Mouse (Mus musculus) ZHBTc4 (cell line): ENCODE results near the gene Mrpl28.
"Not testable (repeated sequence)": the region's sequence is repeated elsewhere in the genome, so short reads cannot be mapped to it uniquely, and the experiment has no call there.

Source experiments
- DNase-seq: peaks from one replicate; pipeline ENCODE4 v3.0.0-alpha.2; 2011; ENCODE audit warnings: low read depth, low spot score

Mrpl28 gene

DNA sequence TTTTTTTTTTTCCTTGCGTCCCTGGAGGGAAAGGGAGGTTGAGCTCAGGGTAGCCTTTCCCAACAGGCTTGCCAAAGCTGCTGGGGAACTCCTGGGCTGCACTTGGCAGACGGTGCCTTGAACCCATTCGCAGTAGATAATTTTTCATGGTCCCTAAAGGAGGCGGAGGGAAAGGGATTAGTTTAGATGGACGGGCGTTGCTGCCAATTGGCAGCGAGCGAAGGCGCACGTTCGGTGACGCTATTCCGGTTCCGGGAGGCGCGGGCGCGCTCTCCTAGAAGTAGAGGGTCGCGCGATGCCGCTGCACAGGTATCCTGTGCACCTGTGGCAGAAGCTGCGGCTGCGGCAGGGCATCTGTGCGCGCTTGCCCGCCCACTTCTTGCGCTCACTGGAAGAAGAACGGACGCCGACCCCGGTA is at the start of gene Mrpl28:
Gene Mrpl28, plus strand, starts transcription at position 234 of the 418 bp plus-strand sequence.
- DNase-seq, result peak; percentile 99

DNA sequence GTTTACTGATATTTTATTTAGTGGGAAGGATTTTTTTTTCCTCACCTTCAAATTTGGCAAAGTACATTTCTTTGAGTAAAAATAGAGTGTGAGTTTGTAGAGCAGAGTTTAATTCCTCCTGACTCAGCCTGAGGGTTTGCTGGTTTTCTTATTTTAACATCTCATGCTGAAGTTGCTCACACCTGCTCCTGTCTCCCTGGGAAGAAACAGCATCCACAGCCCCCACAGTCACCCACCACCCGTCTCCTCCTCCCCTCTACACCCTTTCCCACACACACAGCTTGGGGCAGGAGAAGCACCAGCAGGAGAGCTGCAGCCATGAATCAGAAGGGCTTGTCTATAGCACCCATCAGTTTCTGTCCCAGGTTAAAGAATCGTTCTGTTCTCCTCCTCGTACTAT is 48.1 kb upstream of the Mrpl28 start:
- DNase-seq, result no peak

DNA sequence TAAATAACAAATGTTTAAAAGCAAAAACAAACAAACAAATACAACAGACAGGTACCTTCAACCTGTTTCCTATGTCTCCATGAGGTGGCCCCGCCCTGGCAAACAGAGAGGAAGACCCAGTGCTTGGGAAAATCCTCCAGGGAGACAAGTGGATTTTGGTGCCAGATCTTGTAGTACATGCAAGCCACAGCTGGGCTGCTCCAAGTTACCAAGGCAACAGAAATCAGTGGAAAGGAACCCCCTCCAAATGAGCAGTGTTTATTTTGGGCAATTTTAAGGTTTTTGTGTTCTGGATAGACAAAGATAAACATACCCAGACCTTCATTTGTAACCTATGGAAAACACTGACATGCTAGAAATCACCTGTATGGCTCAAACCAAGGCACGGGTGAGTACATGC is 44.4 kb upstream of the Mrpl28 start:
- no peak for DNase-seq

DNA sequence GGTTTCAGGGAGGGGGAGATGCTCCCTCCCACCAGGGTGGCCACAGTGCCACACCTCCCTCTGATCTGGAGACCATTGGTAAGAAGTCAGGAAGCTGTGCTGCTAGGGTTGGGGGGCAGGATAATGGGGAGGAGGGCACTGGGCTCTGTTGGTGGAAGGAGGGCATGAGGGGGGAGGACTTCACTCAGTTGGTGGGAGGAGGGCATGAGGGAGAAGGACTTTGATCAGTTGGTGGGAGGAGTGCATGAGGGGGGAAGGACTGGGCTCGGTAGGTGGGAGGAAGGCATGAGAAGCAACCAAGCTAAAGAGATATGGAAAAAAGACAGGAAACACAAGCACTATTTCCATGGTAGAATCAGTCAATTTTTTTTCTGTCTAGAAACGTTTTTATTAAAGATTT is 42.4 kb upstream of the Mrpl28 start:
- no peak for DNase-seq

DNA sequence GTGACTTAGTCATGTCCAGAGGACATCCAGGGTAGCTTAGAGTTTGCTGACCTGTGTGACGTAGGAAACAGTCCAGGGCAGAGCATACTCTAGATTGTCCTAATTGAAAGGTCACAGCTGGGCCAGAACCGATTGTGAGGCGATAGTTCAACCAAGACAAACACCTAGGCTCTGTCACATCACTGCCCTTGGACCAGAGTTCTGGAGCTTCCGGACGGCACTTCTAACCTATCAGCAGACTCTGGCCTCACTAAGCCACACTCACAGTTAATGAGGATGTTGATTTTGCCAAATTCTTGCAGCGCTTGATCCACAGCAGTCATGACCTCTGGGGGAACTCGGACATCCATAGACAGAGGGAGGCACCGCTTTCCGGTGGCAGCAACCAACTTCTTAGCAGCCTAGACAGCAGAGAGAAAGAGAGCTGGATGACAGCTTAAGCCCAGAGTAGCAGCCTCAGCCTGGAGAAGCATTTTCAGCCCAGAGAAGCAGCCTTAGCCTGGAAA is 36.2 kb upstream of the Mrpl28 start:
- peak; percentile 63 for DNase-seq

DNA sequence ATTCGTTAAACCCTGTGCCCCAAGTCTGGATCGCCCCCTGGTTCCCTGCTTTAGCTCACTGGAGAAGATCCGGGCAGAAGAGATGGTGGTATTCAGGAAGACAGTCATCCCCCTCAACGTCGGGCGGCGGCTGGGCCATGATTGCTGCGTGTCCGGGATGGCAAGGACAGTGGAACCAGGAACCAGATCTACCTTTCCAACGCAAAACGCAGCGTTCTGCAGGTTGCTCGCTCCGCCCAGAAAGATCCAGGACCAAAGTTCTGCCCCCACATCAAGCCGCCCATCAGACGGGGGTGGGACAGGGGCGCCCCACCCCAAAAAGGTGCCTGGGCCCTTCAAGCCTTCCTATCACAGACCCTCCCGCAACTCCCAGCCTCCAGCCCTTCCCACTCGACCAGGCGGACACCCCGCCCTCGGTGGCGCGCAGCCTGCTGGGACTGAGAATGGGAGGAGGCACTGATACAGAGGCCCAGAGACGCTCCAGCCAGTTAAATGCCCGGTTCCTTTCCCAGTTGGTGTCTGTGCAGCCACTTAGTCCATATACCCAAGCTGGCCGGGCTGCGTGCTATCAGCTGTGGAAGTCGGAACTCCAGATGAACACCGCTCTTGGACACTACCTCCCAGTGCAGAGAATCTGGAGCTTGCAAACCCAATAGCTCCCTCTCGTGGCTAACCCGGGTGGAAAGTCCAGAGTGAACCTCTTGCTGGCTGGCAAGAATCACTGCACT is 33.2 kb upstream of the Mrpl28 start, which contains the start of gene Decr2:
Gene Decr2, minus strand, starts transcription at position 433 of the 728 bp plus-strand sequence.
- DNase-seq, result peak; percentile 97

DNA sequence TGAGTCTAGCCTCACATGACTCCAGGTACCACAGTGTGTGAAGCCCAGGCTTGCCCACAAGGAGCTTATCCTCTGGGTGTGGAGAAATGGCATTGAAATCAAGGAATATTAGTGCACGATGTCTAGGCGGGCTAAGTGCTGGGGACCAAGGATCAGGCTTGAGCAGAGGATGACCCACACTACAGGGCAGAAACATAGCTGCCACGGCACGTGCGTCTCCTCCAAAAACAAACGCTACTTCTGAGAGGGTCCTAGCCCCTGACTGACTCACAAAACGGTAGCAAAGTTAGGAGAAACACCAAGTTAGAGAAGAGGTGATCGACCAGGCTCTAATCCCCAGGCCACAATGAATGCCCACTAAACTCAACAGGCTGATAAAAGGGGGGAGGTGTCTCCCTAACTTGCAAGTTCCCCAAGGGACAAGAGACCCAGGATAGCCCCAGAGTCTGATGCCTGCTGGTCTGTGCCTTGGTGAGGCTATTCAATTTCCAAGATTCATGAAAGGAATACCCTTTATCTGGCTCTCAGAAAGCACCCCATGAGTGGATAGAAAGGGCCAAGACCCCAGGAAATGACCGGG is 28.7 kb upstream of the Mrpl28 start:
- DNase-seq, result no peak

DNA sequence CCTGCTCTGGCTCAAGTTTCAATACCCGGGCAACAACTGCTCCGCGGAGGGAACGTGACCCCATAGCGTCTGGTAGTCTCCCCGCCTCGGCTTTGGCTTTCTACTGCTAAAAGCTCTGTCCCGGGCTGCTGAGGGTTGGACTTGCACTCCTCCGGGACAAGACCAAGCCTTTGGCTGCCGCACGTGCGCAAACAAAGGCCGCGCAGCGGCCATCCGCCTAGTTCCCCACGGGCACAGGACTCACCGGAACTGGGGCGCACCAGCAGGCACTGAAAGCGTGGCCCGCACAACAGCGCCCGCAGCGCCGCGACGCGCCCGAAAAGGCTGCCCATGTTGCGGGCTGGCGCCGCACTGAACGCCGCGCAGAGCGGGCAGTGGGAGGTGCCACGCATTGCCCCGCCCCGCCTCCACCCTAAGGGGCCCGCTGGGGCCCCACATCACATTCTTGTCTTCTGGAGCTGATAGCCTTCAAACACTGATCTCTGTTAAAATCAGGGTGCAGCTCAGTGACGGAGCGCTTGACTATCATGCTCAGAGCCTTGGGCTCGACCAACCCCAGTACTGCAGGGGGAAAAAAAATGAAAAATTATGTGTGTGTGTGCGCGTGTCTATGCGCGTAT is 28.1 kb upstream of the Mrpl28 start, which contains the start of gene Nme4:
Gene Nme4, minus strand, starts transcription at position 482 of the 620 bp plus-strand sequence.
- DNase-seq, result peak; percentile 79

DNA sequence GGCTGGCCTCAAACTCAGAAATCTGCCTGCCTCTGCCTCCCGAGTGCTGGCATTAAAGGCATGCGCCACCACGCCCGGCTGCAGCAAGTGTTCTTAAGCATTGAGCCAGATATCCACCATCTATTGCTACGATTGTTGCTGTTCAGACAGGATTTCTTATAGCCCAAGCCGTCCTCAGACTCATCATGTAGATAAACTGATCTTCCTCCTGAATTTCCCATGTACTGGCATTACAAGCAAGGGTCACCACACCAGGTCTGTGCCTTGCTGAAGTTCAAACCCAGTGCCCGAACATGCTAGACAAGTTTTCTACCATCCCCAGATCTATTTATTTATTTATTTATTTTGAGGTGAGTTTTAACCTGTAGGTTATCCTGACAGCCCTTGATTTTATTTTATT is 24.8 kb upstream of the Mrpl28 start:
- no peak for DNase-seq

DNA sequence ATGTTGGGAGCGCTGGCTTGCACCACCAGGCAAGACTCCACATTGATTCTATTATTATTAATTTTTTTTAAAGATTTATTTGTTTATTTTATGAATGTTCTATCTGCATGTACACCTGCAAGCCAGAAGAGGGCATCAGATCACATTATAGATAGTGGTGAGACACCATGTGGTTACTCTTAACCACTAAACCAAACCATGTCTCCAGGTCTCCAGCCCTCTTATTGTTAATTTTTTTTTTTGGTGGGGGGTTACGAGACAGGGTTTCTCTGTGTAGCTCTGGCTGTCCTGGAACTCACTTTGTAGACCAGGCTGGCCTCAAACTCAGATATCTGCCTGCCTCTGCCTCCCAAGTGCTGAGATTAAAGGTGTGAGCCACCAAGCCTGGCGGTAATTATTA is 24.0 kb upstream of the Mrpl28 start:
- not testable (repeated sequence) for DNase-seq

DNA sequence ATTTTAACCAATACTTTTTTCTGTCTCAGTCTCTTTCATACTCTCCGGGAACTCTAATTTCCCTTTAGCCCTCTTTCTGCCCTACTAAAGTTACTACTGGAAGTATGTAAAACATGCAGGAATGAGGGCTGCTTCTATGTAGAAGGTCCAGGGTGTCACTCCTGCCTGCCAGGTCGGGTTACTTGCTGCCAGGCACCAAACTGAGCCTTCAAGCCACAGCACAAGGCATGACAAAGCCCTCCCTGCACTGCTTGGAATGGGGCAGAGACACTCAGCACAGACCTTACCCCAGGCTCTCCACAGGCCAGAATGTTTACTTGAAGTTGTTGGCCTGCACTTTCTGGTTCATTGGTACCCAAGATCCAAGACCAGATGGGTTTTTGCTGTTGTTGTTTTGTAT is 23.1 kb upstream of the Mrpl28 start:
- DNase-seq, result no peak

DNA sequence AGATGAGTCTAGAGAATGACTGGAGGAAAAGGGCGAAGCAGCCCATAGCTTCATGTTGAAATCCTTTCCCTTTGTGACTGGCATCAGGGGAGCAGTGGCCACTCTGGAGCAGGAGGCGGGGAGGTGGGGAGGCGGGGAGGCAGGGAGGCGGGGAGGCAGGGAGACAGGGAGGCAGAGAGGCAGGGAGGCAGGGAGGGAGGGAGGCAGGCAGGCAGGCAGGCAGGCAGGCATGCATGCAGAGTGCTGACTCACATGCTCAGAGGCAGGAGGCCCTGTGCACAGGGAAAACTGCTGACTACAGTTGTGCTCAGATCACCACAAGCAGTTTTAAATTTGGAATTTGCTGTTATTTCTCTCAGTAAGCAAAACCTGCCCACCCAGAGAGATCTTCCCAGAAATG is 21.8 kb upstream of the Mrpl28 start:
- peak; percentile 51 for DNase-seq

DNA sequence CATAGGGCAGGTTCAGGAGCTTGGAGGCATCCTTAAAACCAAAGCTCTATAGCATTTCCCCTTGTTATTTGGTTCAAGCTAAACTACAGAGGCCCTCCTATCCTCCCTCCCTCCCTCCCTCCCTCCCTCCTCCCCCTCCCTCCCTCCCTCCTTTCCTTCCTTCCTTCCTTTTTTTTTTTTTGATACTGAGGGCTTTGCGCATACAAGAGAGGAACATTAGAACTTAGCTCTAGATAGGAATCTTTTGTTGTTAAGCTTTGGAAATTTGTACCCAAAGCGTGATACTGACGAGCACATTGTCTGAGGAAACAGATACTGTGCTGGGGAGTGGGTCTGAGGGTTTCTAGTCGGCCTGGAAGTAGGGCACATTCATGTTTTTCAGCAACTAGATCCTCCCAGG is 17.7 kb upstream of the Mrpl28 start:
- DNase-seq, result no peak

DNA sequence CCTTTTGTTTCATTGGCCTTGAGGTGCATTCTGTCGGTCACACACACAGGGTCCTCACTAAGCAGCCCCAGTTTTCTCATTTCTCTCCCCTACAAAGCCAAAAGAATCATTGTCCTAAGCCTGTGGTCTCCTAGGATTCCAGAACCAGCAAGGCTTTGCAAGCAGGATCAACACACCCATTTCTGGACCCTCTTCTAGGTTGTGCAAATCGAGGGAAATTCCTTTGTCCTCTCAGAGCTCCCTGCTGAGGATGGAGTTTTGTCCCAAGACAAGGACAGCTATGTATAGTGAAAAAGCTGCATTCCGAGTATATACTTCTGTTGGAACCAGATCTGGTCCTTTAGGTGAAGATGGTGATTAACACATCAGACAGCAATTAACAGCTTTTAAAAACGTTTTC is 13.1 kb upstream of the Mrpl28 start:
- peak; percentile 76 for DNase-seq

DNA sequence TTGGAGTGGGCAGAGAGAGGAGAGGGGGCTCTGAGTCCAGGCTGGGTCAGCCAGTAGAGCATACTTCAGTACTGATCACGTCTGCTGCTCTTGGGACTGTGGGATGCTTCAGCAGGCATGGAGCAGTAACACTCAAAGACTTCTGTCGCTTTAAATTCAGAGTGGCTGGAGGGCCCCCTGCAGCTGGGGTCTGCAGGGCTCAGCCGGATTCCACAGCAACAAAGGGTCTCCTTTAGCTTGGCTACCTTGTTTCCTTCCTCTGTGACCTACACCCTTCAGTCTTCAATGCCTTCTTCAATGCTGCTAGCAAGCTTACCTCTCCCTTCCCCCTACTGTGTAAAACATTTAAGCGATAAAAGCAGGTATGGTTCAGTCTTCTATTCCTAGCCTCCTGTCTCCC is 12.3 kb upstream of the Mrpl28 start:
- DNase-seq, result peak; percentile 87

DNA sequence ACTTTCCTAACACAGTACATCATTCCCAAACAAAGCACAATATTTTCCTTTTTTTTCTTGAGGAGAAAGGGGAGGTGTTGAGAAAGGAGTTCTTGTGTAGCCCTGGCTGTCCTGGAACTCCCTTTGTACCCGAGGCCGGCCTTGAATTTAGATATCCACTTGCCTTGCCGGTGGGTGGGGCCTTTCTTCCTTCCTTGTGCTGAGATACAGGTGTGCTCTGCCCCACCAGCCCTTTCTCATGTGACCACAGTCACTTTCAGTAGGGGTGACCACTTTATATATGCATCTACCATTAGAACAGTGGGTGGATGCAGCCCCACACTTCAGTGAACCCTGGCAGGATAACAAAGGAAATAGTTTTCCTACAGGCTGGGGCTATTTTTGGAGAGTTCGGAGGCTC is 11.6 kb upstream of the Mrpl28 start:
- peak; percentile 64 for DNase-seq

DNA sequence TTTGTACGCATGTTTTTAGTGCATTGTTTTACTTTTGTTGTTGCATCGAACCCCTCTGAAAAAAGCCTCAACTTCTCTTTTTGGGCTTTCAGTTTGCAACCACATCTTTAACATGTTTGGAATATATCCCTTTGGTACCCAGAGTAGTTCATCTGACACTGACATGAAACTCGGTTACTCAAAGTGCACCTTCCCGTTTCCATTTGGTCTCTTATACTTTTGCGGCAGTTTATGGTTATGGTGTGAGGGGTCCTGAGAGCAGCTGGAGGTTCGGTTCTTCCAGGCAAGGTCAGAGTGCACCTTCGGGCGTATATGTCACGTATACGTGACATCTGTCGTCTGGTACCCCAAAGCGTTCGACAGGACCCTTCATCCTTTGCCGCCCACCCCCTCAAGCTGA is 10.5 kb upstream of the Mrpl28 start:
- DNase-seq, result no peak

DNA sequence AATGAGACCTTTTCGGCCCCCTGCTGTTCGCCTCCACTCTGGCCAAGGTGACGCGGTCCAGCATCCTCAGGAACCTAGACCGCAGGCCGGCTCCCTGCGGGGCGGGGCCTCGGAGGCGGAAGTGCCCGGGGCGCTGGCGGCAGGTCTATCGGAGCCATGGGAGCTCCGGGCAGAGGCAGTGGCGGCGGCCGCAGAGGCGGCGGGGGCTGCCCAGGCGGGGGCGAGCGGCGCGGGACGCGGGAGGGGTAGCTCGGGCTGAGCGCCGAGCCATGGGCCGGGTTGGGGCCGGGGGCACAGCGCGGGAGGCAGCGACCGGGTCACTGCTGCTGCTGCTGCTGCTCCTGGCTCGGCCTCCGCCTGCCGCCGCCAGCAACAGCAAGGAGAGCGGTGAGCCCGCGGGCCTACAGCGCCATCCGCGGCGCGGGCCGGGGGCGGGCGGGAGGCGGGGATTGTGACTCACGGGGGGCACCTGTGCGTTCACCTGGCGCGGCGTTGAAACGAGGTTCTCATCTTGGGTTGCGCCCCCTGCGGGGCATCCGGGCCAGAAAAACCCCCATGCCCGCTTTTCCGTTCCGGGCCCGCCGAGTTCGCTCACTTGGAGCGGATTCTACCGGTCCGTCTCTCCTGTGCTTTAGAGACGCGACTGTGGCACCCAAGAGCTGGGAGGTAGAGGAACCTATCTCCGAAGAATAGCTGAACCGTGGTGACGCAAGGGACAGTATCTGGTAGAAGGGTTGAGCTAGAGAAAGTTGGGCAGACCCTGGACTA is 9.9 kb upstream of the Mrpl28 start, which contains the start of gene Tmem8:
Gene Tmem8, plus strand, starts transcription at position 119 of the 768 bp plus-strand sequence.
- DNase-seq, result peak; percentile 87

DNA sequence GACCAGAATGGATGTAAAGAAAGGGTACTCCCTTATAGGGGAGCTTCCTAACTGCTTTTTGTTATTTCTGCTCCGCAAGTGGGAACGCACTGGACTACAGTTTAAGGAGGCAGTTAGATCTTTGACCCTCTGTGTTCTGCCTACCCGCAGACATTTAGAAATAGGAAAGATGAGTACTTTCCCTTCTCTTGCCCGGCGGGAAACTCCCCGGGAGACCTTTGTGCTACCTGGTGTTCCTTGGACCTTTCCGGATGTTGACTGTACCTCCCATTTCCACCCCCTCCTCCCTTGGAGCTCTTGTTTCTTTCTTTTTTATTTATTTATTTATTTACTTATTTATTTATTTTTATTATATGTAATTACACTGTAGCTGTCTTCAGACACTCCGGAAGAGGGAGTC is 9.2 kb upstream of the Mrpl28 start:
- no peak for DNase-seq

DNA sequence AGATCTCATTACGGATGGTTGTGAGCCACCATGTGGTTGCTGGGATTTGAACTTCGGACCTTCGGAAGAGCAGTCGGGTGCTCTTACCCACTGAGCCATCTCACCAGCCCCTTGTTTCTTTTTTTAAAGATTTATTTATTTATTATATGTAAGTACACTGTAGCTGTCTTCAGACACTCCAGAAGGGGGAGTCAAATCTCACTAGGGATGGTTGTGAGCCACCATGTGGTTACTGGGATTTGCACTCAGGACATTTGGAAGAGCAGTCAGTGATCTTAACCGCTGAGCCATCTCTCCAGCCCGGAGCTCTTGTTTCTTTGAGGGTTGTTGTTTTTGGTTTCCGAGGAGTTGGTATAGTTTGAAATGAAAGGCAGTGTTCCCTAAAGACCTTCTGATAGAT is 8.8 kb upstream of the Mrpl28 start:
- DNase-seq, result not testable (repeated sequence)

DNA sequence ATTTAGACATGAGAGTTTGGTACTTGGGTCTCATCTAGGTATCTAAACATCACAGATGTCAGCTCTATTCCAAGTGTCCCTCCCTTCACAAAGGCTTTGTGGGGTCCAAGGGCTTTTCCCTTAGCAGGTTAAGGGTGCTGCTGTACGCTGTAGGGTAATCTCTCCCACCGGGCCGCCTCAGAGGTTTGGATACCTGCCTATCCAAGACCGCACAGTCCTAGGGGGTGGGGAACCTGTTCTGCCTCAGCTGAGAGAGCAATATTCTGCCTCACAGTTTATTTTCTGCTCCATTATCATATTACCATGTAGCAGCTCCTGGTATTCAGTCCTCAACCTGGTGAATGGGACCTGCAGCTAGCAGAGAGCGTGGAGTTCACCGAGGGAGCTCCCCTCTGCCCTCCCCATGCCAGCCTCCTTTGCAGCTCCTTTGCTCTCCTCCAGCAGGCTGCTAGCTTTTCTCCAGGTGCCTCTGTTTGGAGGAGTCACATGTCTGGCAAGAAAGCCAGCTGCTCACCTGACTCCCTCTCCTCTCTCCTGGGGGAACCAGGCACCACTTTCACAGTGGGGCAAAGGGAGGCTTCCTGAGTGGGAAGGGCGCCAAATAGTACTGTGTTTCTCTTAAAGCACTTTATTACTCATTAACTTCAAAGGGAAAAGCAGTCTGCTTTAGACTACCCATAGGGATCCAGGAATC is 7.9 kb upstream of the Mrpl28 start:
- DNase-seq, result no peak
